Mouse (Mus musculus) C2C12 (cell line): ENCODE measurements around the gene Nepro. TPM values are rescaled to one million over a fixed set of nuclear protein-coding genes. Genes with fewer than 3 reads are reported as not detected.

Experiments used
- H3K27me3 ChIP-seq: one replicate; pipeline ENCODE4 v1.6.1; 2011; ENCODE audit not compliant: control insufficient read depth, insufficient read depth, insufficient read length
- H3K36me3 ChIP-seq: one replicate; pipeline ENCODE4 v1.6.1; 2011; ENCODE audit not compliant: control insufficient read depth, insufficient read depth
- H3K4me3 ChIP-seq: one replicate; pipeline ENCODE4 v1.5.1; 2011; ENCODE audit warnings: mild to moderate bottlenecking, control low read depth; ENCODE audit not compliant: poor library complexity, insufficient read depth, severe bottlenecking
- H3K79me2 ChIP-seq: one replicate; pipeline ENCODE4 v1.6.1; 2011; ENCODE audit not compliant: control insufficient read depth, insufficient read depth
- H3K79me3 ChIP-seq: one replicate; pipeline ENCODE4 v1.6.1; 2011; ENCODE audit warnings: low read depth, control low read depth
- H3ac ChIP-seq: one replicate; pipeline ENCODE3; 2011; ENCODE audit warnings: low read depth; ENCODE audit not compliant: control insufficient read depth, insufficient read length
- CEBPB ChIP-seq: IDR thresholded peaks from one replicate; pipeline ENCODE4 v1.6.1; 2011; ENCODE audit warnings: low read depth, mild to moderate bottlenecking, control low read depth, moderate library complexity
- CTCF ChIP-seq: IDR thresholded peaks from one replicate; pipeline ENCODE4 v1.5.1; 2011; ENCODE audit not compliant: control insufficient read depth, insufficient read depth, insufficient read length
- FOSL1 ChIP-seq: IDR thresholded peaks from one replicate; pipeline ENCODE4 v1.8.0; 2011; ENCODE audit warnings: mild to moderate bottlenecking, low read length; ENCODE audit not compliant: poor library complexity, insufficient read depth, severe bottlenecking
- MAX ChIP-seq: IDR thresholded peaks from one replicate; pipeline ENCODE4 v1.6.1; 2011; ENCODE audit warnings: mild to moderate bottlenecking, control low read depth
- MYOD1 ChIP-seq: IDR thresholded peaks from one replicate; pipeline ENCODE4 v1.6.1; 2011; ENCODE audit warnings: low read depth; ENCODE audit not compliant: control insufficient read depth, insufficient read length
- MYOG ChIP-seq: IDR thresholded peaks from one replicate; pipeline ENCODE4 v1.6.1; 2011; ENCODE audit not compliant: control insufficient read depth, insufficient read length; ENCODE audit errors: extremely low read depth
- USF1 ChIP-seq: IDR thresholded peaks from one replicate; pipeline ENCODE4 v1.6.1; 2011; ENCODE audit warnings: low read depth, mild to moderate bottlenecking, control low read depth, moderate library complexity
- polyA plus RNA-seq: library from polyadenylated mRNA; unstranded; fragments of >200 nt; fragmentation: generic; extraction: Trizol; gene quantifications from one replicate; pipeline ENCODE4 v1.2.1, GENCODE M21; 2012; ENCODE audit warnings: missing spikeins

The Nepro gene
- polyA plus RNA-seq, 1 experiment: 11.0 TPM

DNA sequence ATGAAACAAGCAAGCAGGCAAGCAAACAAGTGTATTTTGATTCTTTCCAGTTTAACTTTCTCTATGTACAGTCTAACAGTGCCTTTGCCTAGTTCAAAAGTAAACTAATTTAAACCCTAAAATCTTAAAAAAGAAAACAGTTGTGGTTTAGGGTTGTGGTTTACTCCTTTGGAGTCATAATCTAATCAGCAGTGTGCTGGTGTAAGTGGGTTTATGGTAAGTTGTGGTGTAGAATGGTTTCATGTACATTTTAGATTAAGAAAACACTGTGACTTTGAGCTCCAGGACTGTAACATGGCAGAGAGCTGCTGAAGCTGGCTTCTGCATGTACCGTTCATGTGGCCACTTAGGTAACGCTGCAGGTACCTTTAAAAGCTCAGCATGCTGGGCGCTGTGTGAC is 3.4 kb downstream of the Nepro start:
- Histone ChIP-seq H3K79me3 (peaks cover 54% of the 10 kb centered on the region), H3K4me3 (no peak overlapping the region), H3K79me2 (peaks cover 66% of the 10 kb centered on the region), H3ac (no peak overlapping the region), H3K27me3 (no peaks in the 10 kb centered on the region), H3K36me3 (peaks cover 56% of the 10 kb centered on the region)
- no peak for TF ChIP-seq CTCF
- no peak for TF ChIP-seq CEBPB
- no peak for TF ChIP-seq MAX
- TF ChIP-seq USF1: no peak
- no peak for TF ChIP-seq MYOD1
- TF ChIP-seq FOSL1: no peak
- no peak for TF ChIP-seq MYOG

DNA sequence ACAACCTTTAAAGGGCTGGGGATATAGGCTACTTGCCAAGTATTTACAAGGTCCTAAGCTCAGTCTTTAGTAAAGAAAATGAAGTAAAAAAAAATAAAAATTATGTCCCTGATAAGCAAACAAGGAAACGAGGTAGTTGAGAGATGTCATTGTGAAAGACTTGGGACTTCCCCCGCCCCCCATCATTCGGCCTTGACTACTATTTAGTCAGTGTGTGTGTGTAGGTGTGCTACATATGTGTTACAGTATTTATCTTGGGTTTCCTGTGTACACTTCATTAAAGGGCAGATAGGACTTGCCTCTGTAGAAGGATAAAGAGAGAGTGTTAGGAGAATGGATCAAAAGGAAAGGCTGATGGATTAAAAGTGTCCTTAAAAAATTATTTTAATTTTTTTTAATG is 10.0 kb downstream of the Nepro start:
- H3K4me3 ChIP-seq: no peak overlapping the region

DNA sequence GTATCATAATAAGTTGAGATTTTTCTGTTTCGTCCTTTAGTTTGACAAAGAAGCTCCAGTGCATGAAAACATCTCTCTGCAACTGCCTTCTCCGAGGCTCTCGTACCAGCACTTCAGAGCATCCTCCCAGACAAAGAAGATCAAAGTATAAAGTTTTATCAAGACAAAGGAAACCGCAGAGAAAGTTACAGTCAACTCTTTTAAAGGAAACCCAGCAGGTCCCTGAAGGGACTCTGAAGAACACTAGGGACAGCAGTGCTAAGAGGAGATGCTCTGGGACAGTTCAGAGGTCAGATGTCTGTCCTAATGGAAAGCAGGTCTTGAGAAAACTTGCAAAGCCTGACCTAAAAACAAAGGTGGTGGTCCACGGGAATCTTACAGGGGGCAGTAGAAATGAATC is 11.6 kb downstream of the Nepro start:
- H3K36me3 ChIP-seq: peaks cover 97% of the 10 kb centered on the region
- H3K79me2 ChIP-seq: no peaks in the 10 kb centered on the region

More for the DNA sequence above, 10.0 kb downstream of the Nepro start:
- H3ac ChIP-seq: no peak overlapping the region
- H3K36me3 ChIP-seq: peaks cover 97% of the 10 kb centered on the region
- H3K79me2 ChIP-seq: peaks cover 6% of the 10 kb centered on the region
- TF ChIP-seq USF1 (no peak), MYOG (no peak), CTCF (no peak), CEBPB (no peak), MYOD1 (no peak), MAX (no peak), FOSL1 (no peak)
- peaks cover 5% of the 10 kb centered on the region for H3K79me3 ChIP-seq
- H3K27me3 ChIP-seq: no peaks in the 10 kb centered on the region

DNA sequence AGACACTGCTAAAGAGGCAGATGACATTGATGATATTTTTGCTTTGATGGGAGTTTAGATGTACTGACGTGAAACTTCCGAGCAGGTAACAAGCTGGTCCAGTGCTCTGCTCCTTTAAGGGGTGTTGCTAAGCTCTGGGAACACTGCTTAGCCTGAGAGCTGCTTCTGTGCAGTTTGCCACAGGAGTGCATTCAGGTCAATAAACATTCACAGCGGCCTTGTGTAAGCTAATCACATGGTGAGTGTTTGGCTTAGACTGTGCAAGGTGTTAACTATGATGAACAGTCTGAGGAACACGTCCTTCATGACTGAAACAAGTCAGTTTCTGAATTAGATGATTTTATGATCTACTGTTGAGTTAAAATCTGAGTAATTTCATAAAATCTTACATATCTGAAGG is 12.0 kb downstream of the Nepro start:
- Histone ChIP-seq H3K36me3 (peaks cover 93% of the 10 kb centered on the region), H3ac (no peak overlapping the region), H3K27me3 (no peaks in the 10 kb centered on the region), H3K79me3 (no peaks in the 10 kb centered on the region), H3K4me3 (no peak overlapping the region), H3K79me2 (no peaks in the 10 kb centered on the region)
- TF ChIP-seq FOSL1 (no peak), CTCF (no peak), USF1 (no peak), MAX (no peak), MYOD1 (no peak), CEBPB (no peak), MYOG (no peak)

More for the DNA sequence above, 11.6 kb downstream of the Nepro start:
- H3ac ChIP-seq: no peak overlapping the region
- no peak overlapping the region for H3K4me3 ChIP-seq
- TF ChIP-seq FOSL1 (no peak), MAX (no peak), USF1 (no peak), CTCF (no peak), MYOD1 (no peak), MYOG (no peak), CEBPB (no peak)
- H3K79me3 ChIP-seq: no peaks in the 10 kb centered on the region
- H3K27me3 ChIP-seq: no peaks in the 10 kb centered on the region

DNA sequence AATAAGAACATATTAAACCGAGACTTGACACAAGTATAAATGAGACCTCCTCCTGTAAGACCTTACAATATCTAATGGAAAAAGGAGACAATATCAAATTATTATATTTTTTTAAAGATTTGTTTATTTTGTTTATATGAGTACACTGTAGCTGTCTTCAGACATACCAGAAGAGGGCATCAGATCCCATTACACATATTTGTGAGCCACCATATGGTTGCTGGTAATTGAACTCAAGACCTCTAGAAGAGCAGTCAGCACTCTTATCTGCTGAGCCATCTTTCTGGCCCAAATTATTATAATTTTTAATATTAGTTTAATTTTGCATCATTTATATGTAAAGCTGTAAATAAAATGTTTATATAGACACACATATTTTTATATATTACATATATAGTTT is 18.7 kb downstream of the Nepro start:
- H3K36me3 ChIP-seq: peaks cover 44% of the 10 kb centered on the region
- TF ChIP-seq MYOD1 (no peak), MYOG (no peak), USF1 (no peak), MAX (no peak), FOSL1 (no peak), CTCF (no peak), CEBPB (no peak)
- H3ac ChIP-seq: no peak overlapping the region
- no peak overlapping the region for H3K4me3 ChIP-seq
- peaks cover 14% of the 10 kb centered on the region for H3K79me3 ChIP-seq
- H3K79me2 ChIP-seq: peaks cover 27% of the 10 kb centered on the region
- H3K27me3 ChIP-seq: no peaks in the 10 kb centered on the region

DNA sequence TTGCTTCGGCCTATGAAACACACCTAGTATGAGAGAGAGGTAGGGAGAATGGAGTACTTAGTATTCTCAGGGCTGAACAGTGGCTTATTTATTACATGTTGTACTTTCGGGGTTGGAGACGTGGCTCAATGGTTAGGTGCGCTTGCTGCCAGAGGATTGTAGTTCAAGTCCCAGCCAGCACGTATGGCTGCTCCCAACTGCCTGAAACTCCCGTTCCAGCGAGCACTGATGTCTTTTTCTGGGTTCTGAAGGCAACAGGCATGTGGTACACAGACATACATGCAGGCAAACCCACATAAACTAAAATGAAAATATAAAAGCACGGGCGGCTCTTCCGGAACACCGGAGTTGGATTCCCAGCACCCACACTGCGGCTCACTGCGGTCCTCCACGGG is 21.4 kb downstream of the Nepro start:
- no peak for TF ChIP-seq MYOG
- TF ChIP-seq CEBPB: no peak
- no peak for TF ChIP-seq MYOD1
- no peak for TF ChIP-seq CTCF
- no peak for TF ChIP-seq FOSL1
- no peak for TF ChIP-seq USF1
- TF ChIP-seq MAX: no peak
- Histone ChIP-seq H3K36me3 (peaks cover 18% of the 10 kb centered on the region), H3K79me3 (peaks cover 14% of the 10 kb centered on the region), H3K79me2 (peaks cover 27% of the 10 kb centered on the region), H3ac (peak overlapping the region; percentile 88), H3K27me3 (no peaks in the 10 kb centered on the region), H3K4me3 (peak overlapping the region; percentile 76)
